Mouse (Mus musculus): ENCODE results near the gene Josd2.

DNA sequence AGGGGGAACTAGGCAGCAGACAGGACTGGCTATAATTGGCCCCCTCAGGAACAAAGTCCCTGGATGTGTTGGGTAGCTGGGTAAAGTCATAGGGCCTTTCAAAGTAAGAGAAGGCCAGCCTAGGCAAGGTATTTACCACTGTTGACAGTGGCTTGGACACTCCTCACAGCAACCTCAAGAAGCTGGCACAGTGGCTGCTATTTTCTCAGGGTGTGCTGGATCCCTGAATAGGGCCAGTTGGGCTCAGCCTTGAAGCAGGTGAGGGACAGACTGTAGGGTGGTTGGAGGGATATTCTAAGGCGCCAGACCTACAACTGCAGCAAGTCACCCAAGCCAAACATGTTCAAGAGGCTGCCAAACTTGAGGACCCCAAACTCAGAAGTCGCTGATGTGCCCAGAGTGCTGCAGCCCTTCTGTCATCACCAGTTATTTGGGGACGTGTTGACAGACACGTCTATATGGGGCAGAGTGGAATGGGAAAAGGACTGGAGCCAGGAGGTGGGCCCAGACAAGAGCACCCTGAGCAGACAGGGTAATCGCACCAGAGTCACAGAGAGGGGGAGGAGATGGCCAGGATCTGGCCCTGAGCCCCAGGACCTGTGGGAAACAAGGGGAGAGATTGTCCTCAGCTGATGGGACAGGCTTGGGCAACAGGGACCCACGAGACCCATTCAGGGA lies 4.2 kb downstream of the Josd2 start:
- TF ChIP-seq CTCF (IDR thresholded peaks at IDR 0.05; ENCODE audit: extremely low read depth, insufficient read length, insufficient replicate concordance, low read depth, low read length): no peak
- no peak for TF ChIP-seq POLR2A (IDR thresholded peaks at IDR 0.05; ENCODE audit: low read depth, low read length)
